Mouse (Mus musculus) T-helper 17 cell (primary cell): ENCODE measurements around the gene Habp2.

ENCODE experiments used
- in situ Hi-C, 2 experiments: fragments of 300-600 bp; cut with MboI, MseI; formaldehyde crosslinking; loops; 1 replicate in 1 of 2; 2 replicates in 1 of 2; pipeline ENCODE4 v1.15.1; 2025; ENCODE audit warnings: high pct_unique_total_duplicates in 2 of 2

Habp2 gene

GRCm38 (mm10) chr19:56286866-56287265, at the start of gene Habp2:
Gene Habp2 (plus strand): TSS chr19:56287137.
- in situ Hi-C loops = no loop called here

- in situ Hi-C loops = loop anchor here in 1 of 2 experiments (5.0 kb wide), 1 partner anchor 94 kb away; no protein-coding TSS in a partner anchor
Measured at GRCm38 (mm10) chr19:56238501-56238900, 48.4 kb upstream of the Habp2 start.

GRCm38 (mm10) chr19:56245201-56245600, 41.7 kb upstream of the Habp2 start:
- in situ Hi-C loops = no loop called here

- in situ Hi-C loops = loop anchor here in 1 of 2 experiments (10.0 kb wide), 1 partner anchor 918 kb away; no protein-coding TSS in a partner anchor
Measured at GRCm38 (mm10) chr19:56252815-56253214, 34.1 kb upstream of the Habp2 start.

GRCm38 (mm10) chr19:56253271-56253670, 33.7 kb upstream of the Habp2 start:
- in situ Hi-C loops = loop anchor here in 1 of 2 experiments (10.0 kb wide), 1 partner anchor 918 kb away; no protein-coding TSS in a partner anchor

GRCm38 (mm10) chr19:56254751-56255150, 32.2 kb upstream of the Habp2 start:
- in situ Hi-C loops = loop anchor here in 1 of 2 experiments (10.0 kb wide), 1 partner anchor 920 kb away; no protein-coding TSS in a partner anchor

GRCm38 (mm10) chr19:56255506-56255905, 31.4 kb upstream of the Habp2 start:
- in situ Hi-C loops = loop anchor here in 1 of 2 experiments (10.0 kb wide), 1 partner anchor 921 kb away; no protein-coding TSS in a partner anchor

GRCm38 (mm10) chr19:56256235-56256634, 30.7 kb upstream of the Habp2 start:
- in situ Hi-C loops = loop anchor here in 1 of 2 experiments (10.0 kb wide), 1 partner anchor 921 kb away; no protein-coding TSS in a partner anchor

GRCm38 (mm10) chr19:56256741-56257140, 30.2 kb upstream of the Habp2 start:
- in situ Hi-C loops = loop anchor here in 1 of 2 experiments (10.0 kb wide), 1 partner anchor 922 kb away; no protein-coding TSS in a partner anchor

- in situ Hi-C loops = no loop called here
Measured at GRCm38 (mm10) chr19:56263696-56264095, 23.2 kb upstream of the Habp2 start.

- in situ Hi-C loops = no loop called here
Measured at GRCm38 (mm10) chr19:56264175-56264574, 22.8 kb upstream of the Habp2 start.

GRCm38 (mm10) chr19:56265149-56265548, 21.8 kb upstream of the Habp2 start:
- in situ Hi-C loops = no loop called here

GRCm38 (mm10) chr19:56272081-56272480, 14.9 kb upstream of the Habp2 start:
- in situ Hi-C loops = no loop called here

- in situ Hi-C loops = no loop called here
Measured at GRCm38 (mm10) chr19:56277140-56277804, 9.7 kb upstream of the Habp2 start.

- in situ Hi-C loops = no loop called here
Measured at GRCm38 (mm10) chr19:56277951-56278350, 9.0 kb upstream of the Habp2 start.

GRCm38 (mm10) chr19:56278366-56278765, 8.6 kb upstream of the Habp2 start:
- in situ Hi-C loops = no loop called here

GRCm38 (mm10) chr19:56285222-56285621, 1.7 kb upstream of the Habp2 start:
- in situ Hi-C loops = no loop called here

GRCm38 (mm10) chr19:56287580-56288367, 837 bp downstream of the Habp2 start:
- in situ Hi-C loops = no loop called here

- in situ Hi-C loops = no loop called here
Measured at GRCm38 (mm10) chr19:56288436-56288835, 1.5 kb downstream of the Habp2 start.

GRCm38 (mm10) chr19:56289642-56290041, 2.7 kb downstream of the Habp2 start:
- in situ Hi-C loops = no loop called here

- in situ Hi-C loops = no loop called here
Measured at GRCm38 (mm10) chr19:56291898-56292297, 5.0 kb downstream of the Habp2 start.

- in situ Hi-C loops = no loop called here
Measured at GRCm38 (mm10) chr19:56292335-56292734, 5.4 kb downstream of the Habp2 start.
